Mouse (Mus musculus): ENCODE measurements around the gene Mif4gd.

Gene Mif4gd

GRCm38 (mm10) chr11:115564064-115564809, 48.5 kb downstream of the Mif4gd start, which contains the start of gene Nup85:
Nup85 (plus strand) TSS chr11:115564434.
- peak; percentile 100 for DNase-seq

- peak; percentile 86 for DNase-seq
Observed at GRCm38 (mm10) chr11:115563406-115563805, 49.4 kb downstream of the Mif4gd start.

All from heart, adult 11 months (tissue).